Mouse (Mus musculus): ENCODE measurements around the gene Iqsec1. TPM values are rescaled to one million over a fixed set of nuclear protein-coding genes. Genes with fewer than 3 reads are reported as not detected.

Gene Iqsec1
- polyA plus RNA-seq, 1 experiment from 2014 or later = 29.5 TPM

DNA sequence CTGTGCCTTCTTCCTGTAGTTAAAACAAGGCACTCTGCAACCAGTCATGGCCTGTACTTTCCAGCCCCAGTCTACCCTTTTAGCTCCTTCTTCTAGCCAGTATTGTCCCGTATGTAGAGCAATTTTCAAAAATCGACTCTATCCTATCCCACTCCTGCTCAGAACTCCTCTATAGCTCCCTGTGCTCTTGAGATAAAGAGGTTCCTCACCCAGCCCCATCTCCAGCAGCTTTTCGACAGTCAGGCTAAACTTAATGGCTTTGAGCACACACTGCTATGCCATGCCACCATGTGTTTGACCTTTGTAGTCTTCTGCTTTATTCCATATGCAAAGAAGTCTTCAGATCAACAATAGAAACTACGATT lies 247.4 kb downstream of the Iqsec1 start:
- no peaks in the 10 kb centered on the region for H3K9me3 ChIP-seq (ENCODE audit: control insufficient read depth, low read length)
- H3K4me3 ChIP-seq (replicated peaks; ENCODE audit: low read depth, low read length) = no peak overlapping the region
- no peak overlapping the region for H3K9ac ChIP-seq (replicated peaks; ENCODE audit: low read length)
- 80% methylated on average over 4 of the region's 4 CpGs for WGBS
- ATAC-seq (ENCODE audit: low FRiP score, low TSS enrichment) (no peak), DNase-seq (no peak)
- H3K4me1 ChIP-seq (ENCODE audit: control insufficient read depth, insufficient read depth, low read length) = peaks cover 8% of the 10 kb centered on the region
- H3K27me3 ChIP-seq (ENCODE audit: control insufficient read depth, insufficient read depth, low read length) = no peaks in the 10 kb centered on the region
- H3K36me3 ChIP-seq (ENCODE audit: control insufficient read depth, insufficient read depth, low read length) = no peaks in the 10 kb centered on the region
- H3K4me2 ChIP-seq (ENCODE audit: low read length) = no peak overlapping the region
- H3K27ac ChIP-seq (replicated peaks; ENCODE audit: low read depth, low read length) = no peak overlapping the region

DNA sequence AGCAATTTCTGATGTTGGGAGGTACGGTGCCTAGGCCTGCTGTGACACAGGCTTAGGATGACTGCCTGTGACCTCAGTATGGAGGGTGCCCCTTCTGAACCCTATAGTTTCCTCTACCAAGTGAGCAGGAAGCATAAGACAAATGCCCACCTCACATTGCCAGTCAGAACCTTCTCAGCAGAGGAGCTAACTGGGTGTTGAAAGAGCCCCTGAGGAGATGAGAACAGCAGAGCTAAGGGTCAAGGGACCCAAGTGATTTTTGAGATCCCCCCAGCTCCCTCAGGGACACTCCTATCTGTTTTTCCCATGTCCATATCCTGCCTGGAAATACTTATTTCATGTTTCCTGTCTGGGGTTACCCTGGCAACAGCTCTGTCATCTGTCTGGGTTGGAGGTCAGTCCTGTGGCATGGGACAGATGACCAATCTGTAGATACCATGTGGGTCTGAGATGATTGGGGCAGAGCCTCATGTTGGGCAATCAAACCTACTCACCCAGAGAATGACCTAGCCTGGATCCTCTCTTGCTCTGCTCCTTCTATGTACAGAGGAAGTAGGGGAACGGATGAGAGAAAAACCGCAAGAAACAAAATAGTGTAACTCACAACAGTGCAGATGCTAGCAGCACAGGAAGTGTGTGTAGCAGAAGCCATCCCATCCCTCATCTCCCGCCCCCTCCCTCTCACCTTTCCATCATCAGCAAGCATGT lies 248.0 kb downstream of the Iqsec1 start:
- ATAC-seq (ENCODE audit: low FRiP score, low TSS enrichment) = no peak
- Histone ChIP-seq H3K4me2 (ENCODE audit: low read length) (no peak overlapping the region), H3K4me3 (replicated peaks; ENCODE audit: low read depth, low read length) (no peak overlapping the region), H3K9me3 (ENCODE audit: control insufficient read depth, low read length) (no peaks in the 10 kb centered on the region), H3K9ac (replicated peaks; ENCODE audit: low read length) (no peak overlapping the region), H3K27ac (replicated peaks; ENCODE audit: low read depth, low read length) (no peak overlapping the region), H3K36me3 (ENCODE audit: control insufficient read depth, insufficient read depth, low read length) (no peaks in the 10 kb centered on the region), H3K27me3 (ENCODE audit: control insufficient read depth, insufficient read depth, low read length) (no peaks in the 10 kb centered on the region), H3K4me1 (ENCODE audit: control insufficient read depth, insufficient read depth, low read length) (peaks cover 10% of the 10 kb centered on the region)
- DNase-seq = no peak
- WGBS = 91% methylated on average over 4 of the region's 4 CpGs

DNA sequence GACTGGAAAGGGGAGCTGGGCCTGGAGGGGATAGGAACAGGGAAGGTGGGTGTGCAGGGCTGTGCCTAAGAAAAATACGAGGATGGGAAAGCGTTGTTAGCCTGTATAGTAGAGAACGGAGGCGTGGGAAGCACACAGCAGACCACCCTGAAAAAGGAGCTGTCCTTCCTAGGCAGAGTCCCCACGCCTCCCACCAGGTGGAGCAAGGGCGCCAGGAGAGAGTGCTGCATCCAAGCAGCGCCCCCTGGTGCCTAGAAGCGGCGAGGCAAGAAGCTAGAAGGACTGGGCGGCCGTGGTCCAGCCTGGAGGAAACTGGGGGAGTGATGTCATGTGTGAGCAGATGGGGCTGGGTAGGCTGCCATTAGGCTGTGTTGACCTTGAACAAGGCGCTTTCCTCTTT lies 251.1 kb downstream of the Iqsec1 start:
- H3K27ac ChIP-seq (replicated peaks; ENCODE audit: low read depth, low read length) = peak overlapping the region; percentile 66; the same call in 1 of the 2 replicates

DNA sequence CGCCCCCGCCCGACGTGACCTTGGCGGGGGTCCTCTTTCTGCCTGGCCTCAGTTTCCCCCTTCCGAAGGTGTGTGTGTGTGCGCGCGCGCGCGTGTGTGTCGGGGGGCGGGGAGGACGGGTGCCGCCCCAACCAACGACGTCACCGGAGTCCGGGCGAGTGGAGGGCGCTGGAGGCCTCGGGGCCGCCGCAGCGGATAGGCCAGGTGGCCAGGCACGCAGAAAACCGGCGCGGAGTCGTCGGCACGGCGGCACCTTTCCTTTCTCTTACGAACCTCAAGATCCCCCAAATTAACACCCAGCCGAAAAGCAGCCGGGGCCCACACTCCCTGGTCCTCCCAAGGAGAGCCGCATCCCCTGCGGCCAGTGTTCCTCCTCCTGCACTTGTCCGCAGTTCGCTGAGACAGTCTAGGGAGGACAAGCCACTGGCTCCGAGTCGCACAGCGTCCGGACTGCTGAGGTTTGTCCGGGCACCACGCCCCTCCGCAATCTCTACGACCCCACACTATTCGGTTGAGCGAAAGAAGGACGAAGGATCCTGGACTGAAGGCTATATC lies 251.7 kb downstream of the Iqsec1 start:
- DNase-seq = peak; percentile 79
- peak overlapping the region; percentile 94 for H3K4me2 ChIP-seq (ENCODE audit: low read length)
- H3K4me3 ChIP-seq (replicated peaks; ENCODE audit: low read depth, low read length) = peak overlapping the region; percentile 74
- peak overlapping the region; percentile 88 for H3K9ac ChIP-seq (replicated peaks; ENCODE audit: low read length)
- WGBS = 0% methylated on average over 47 of the region's 52 CpGs
- H3K27me3 ChIP-seq (ENCODE audit: control insufficient read depth, insufficient read depth, low read length) = no peaks in the 10 kb centered on the region
- H3K4me1 ChIP-seq (ENCODE audit: control insufficient read depth, insufficient read depth, low read length) = peaks cover 10% of the 10 kb centered on the region
- H3K27ac ChIP-seq (replicated peaks; ENCODE audit: low read depth, low read length) = peak overlapping the region; percentile 66
- H3K36me3 ChIP-seq (ENCODE audit: control insufficient read depth, insufficient read depth, low read length) = no peaks in the 10 kb centered on the region
- ATAC-seq (ENCODE audit: low FRiP score, low TSS enrichment) = peak; percentile 44
- H3K9me3 ChIP-seq (ENCODE audit: control insufficient read depth, low read length) = no peaks in the 10 kb centered on the region

More for the DNA sequence above, 251.1 kb downstream of the Iqsec1 start:
- Histone ChIP-seq H3K9me3 (ENCODE audit: control insufficient read depth, low read length) (no peaks in the 10 kb centered on the region), H3K4me2 (ENCODE audit: low read length) (peak overlapping the region; percentile 94), H3K9ac (replicated peaks; ENCODE audit: low read length) (peak overlapping the region; percentile 88; the same call in 1 of the 2 replicates), H3K4me1 (ENCODE audit: control insufficient read depth, insufficient read depth, low read length) (peaks cover 10% of the 10 kb centered on the region), H3K4me3 (replicated peaks; ENCODE audit: low read depth, low read length) (peak overlapping the region; percentile 74), H3K27me3 (ENCODE audit: control insufficient read depth, insufficient read depth, low read length) (no peaks in the 10 kb centered on the region), H3K36me3 (ENCODE audit: control insufficient read depth, insufficient read depth, low read length) (no peaks in the 10 kb centered on the region)
- peak; percentile 81 for ATAC-seq (ENCODE audit: low FRiP score, low TSS enrichment)
- WGBS = 2% methylated on average over 12 of the region's 12 CpGs
- peak; percentile 96 for DNase-seq

DNA sequence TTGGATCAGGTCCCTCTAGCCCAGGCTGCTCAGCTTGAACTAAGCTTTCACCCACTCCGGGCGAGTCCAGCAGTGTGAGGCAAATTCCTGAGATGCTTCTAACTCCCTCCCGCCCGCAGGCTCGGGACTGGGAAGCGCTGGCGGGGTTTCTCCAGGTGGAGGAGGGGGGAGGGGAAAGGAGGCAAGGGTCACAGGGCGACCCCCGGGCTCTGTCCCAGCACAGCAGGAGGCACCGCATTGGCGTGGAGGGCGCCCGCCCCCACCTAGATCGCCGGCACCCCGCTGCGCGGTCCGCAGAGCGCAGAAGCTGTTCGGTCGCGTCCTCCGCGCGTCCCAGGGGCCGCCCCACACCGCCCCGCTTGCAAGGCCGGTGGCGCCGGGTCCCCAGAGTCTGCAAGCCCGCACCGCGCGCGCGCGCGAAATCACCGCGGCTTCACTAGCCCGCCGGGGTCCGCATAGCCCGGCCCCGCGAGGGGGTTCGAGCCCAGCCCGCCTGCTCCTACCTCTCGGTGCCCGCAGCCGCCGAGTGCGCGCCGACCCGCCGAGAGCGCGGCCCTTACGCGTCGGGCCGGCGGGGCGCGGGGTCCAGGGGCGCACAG lies 252.3 kb downstream of the Iqsec1 start:
- Histone ChIP-seq H3K4me1 (ENCODE audit: control insufficient read depth, insufficient read depth, low read length) (peaks cover 11% of the 10 kb centered on the region), H3K4me2 (ENCODE audit: low read length) (peak overlapping the region; percentile 94), H3K9me3 (ENCODE audit: control insufficient read depth, low read length) (no peaks in the 10 kb centered on the region), H3K27me3 (ENCODE audit: control insufficient read depth, insufficient read depth, low read length) (no peaks in the 10 kb centered on the region), H3K4me3 (replicated peaks; ENCODE audit: low read depth, low read length) (peak overlapping the region; percentile 74), H3K27ac (replicated peaks; ENCODE audit: low read depth, low read length) (peak overlapping the region; percentile 66), H3K9ac (replicated peaks; ENCODE audit: low read length) (peak overlapping the region; percentile 88), H3K36me3 (ENCODE audit: control insufficient read depth, insufficient read depth, low read length) (no peaks in the 10 kb centered on the region)
- ATAC-seq (ENCODE audit: low FRiP score, low TSS enrichment) (peak; percentile 65), DNase-seq (peak; percentile 74)
- under 1% methylated on average over 69 of the region's 69 CpGs for WGBS

DNA sequence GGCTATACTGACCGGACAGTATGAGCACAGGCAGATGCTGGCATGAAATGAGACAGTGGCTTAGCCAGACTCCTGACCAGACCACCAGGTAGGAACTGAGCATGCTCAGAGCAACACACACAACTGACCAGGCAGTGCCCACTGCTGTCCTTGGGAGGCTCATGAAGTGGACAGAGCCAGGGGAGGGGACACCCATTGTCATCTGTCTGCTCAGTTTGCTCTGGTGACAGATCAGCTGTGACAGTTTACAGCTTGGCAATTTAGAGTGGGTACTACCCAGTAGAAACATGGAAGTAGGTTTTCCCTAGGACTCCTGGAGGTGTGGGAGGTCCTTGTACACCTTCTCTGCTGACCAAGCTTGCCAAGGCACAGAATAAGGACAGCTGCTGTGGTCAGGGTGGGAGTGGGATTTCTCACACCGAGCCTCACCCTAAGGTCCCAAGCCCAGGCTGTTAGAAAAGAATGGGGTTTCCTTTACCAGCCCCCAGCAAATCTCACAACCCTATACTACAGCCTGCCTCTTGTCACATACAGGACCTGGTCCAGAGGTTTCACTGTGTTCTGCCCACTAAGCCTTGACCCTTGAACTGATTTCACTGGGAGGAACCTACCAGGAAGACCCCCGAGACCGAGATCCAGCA lies 253.0 kb downstream of the Iqsec1 start:
- no peak for DNase-seq
- ATAC-seq (ENCODE audit: low FRiP score, low TSS enrichment) = no peak
- WGBS = 36% methylated on average over 4 of the region's 4 CpGs
- Histone ChIP-seq H3K9ac (replicated peaks; ENCODE audit: low read length) (peak overlapping the region; percentile 88; the same call in 1 of the 2 replicates), H3K36me3 (ENCODE audit: control insufficient read depth, insufficient read depth, low read length) (no peaks in the 10 kb centered on the region), H3K9me3 (ENCODE audit: control insufficient read depth, low read length) (no peaks in the 10 kb centered on the region), H3K4me2 (ENCODE audit: low read length) (peak overlapping the region; percentile 94), H3K4me3 (replicated peaks; ENCODE audit: low read depth, low read length) (peak overlapping the region; percentile 74), H3K27me3 (ENCODE audit: control insufficient read depth, insufficient read depth, low read length) (no peaks in the 10 kb centered on the region), H3K4me1 (ENCODE audit: control insufficient read depth, insufficient read depth, low read length) (peaks cover 14% of the 10 kb centered on the region), H3K27ac (replicated peaks; ENCODE audit: low read depth, low read length) (no peak overlapping the region)

DNA sequence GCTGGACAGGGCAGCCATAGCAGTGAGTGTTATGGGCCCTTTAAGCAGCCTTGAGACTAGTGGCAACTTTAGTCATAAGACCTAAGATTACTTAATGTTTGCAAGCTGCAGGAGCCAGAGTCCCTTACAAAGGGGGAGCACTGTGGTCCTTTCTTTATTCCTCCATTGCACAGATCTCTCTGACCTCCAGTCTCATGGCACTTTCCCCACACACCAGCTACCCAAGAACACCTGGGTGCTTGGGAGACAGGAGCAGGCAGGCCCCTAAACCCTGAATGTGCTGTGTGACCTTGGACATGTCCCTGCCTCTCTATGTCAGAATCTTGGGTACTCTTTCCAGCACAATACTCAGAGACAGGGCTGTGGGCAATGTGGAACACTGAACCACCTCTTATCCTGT lies 253.7 kb downstream of the Iqsec1 start:
- no peak overlapping the region for H3K4me3 ChIP-seq (replicated peaks; ENCODE audit: low read depth, low read length)
- no peak for ATAC-seq (ENCODE audit: low FRiP score, low TSS enrichment)
- H3K36me3 ChIP-seq (ENCODE audit: control insufficient read depth, insufficient read depth, low read length) = no peaks in the 10 kb centered on the region
- DNase-seq = no peak
- H3K9ac ChIP-seq (replicated peaks; ENCODE audit: low read length) = no peak overlapping the region; the same call in 1 of the 2 replicates
- no peak overlapping the region for H3K27ac ChIP-seq (replicated peaks; ENCODE audit: low read depth, low read length)
- H3K4me1 ChIP-seq (ENCODE audit: control insufficient read depth, insufficient read depth, low read length) = peaks cover 18% of the 10 kb centered on the region
- no peak overlapping the region for H3K4me2 ChIP-seq (ENCODE audit: low read length)
- no peaks in the 10 kb centered on the region for H3K9me3 ChIP-seq (ENCODE audit: control insufficient read depth, low read length)
- H3K27me3 ChIP-seq (ENCODE audit: control insufficient read depth, insufficient read depth, low read length) = no peaks in the 10 kb centered on the region

DNA sequence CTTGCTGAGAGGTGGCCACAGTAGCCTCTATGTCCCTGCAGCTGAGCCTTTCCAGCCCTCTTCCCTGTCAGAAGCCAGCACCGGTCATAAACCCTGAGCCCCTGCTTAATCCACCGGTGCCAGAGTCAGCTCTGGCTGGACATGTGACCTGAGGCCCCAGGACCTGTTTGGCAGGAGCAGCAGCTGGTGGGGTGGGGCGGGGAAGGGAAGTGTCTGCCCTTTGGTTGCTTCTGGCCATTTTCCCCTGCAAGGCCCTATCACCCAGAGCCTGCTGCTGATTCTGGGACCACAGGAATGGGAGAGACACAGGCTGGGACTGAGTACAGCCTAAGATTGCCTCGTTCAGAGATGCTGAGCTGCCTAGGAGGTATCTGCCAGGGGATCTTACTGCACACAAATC lies 257.2 kb downstream of the Iqsec1 start:
- Histone ChIP-seq H3K36me3 (ENCODE audit: control insufficient read depth, insufficient read depth, low read length) (no peaks in the 10 kb centered on the region), H3K9me3 (ENCODE audit: control insufficient read depth, low read length) (no peaks in the 10 kb centered on the region), H3K9ac (replicated peaks; ENCODE audit: low read length) (no peak overlapping the region), H3K4me1 (ENCODE audit: control insufficient read depth, insufficient read depth, low read length) (peaks cover 15% of the 10 kb centered on the region; the same call in 1 of the 2 replicates), H3K27me3 (ENCODE audit: control insufficient read depth, insufficient read depth, low read length) (no peaks in the 10 kb centered on the region), H3K27ac (replicated peaks; ENCODE audit: low read depth, low read length) (no peak overlapping the region), H3K4me2 (ENCODE audit: low read length) (no peak overlapping the region), H3K4me3 (replicated peaks; ENCODE audit: low read depth, low read length) (no peak overlapping the region)
- DNase-seq (no peak), ATAC-seq (ENCODE audit: low FRiP score, low TSS enrichment) (no peak)
- WGBS = 30% methylated on average over 4 of the region's 4 CpGs

All from midbrain, embryonic 14.5 days (tissue).